Mouse (Mus musculus): ENCODE results near the gene Fgf14.
"Not testable (repeated sequence)": the region's sequence is repeated elsewhere in the genome, so short reads cannot be mapped to it uniquely, and the experiment has no call there.

Fgf14 gene

GRCm38 (mm10) chr14:124474066-124474667 is 202.8 kb downstream of the Fgf14 start:
- no peak for DNase-seq (ENCODE audit: low spot score)

- DNase-seq (ENCODE audit: low spot score) = no peak
Observed at GRCm38 (mm10) chr14:124470909-124471308, 206.0 kb downstream of the Fgf14 start.

GRCm38 (mm10) chr14:124455120-124455519 is 221.8 kb downstream of the Fgf14 start:
- DNase-seq (ENCODE audit: low spot score) = no peak

DNA sequence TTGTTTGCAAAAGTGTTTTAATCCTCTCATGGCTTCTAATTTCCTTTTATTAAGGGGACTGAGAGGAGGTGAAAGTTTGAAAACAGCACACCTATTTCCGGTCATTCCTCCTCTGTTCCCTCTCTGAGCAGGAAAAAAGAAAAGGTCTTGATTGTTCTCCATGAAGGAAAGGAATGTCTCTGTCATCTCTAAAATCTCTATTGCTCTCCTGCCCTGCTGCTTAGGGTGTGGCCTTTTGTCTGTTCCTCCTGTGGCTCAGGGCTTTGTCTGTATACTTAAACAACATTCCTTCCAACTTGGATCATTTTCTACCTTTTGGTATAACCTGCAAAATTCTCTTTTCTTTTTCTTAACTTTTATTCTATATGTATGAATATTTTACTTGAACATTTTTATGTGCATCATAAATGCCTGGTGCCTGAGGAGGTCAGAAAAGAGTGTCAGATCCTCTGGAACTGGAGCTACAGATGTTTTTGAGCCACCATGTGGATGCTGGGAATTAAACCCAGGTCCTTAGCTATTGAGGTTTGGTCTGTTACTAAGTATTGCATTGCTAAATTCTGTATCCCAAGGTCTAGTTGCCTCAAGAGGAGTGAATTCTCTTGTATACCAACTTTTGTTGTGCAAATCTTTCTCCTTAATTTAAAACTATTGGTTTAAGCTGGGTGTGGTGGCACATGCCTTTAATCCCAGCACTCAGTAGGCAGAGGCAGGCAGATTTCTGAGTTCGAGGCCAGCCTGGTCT is 230.7 kb downstream of the Fgf14 start:
- DNase-seq (ENCODE audit: low spot score) = no peak

- DNase-seq (ENCODE audit: low spot score) = no peak
Observed at GRCm38 (mm10) chr14:124444831-124445230, 232.1 kb downstream of the Fgf14 start.

GRCm38 (mm10) chr14:124439298-124439697 is 237.6 kb downstream of the Fgf14 start:
- DNase-seq (ENCODE audit: low spot score) = not testable (repeated sequence)

- no peak for DNase-seq (ENCODE audit: low spot score)
Observed at GRCm38 (mm10) chr14:124411890-124412289, 265.0 kb downstream of the Fgf14 start.

DNA sequence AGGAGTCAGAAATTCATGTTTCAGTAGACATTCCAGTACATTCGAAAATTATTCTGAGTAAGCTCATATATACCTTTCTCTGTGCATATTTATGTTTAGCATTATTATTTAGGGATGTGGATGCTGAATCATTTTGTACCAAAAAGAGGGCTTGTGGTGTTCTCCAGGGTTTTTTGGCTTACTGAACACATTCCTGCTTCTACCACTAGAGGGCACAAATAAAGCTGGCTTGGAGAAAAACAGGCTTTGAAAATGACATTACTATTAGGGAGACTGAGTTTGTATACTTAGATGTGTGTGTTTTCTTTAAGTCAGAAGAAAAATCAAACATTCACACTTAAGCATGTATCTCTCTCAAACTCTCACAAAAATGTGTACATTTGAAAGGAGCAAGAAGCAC is 266.0 kb downstream of the Fgf14 start:
- no peak for DNase-seq (ENCODE audit: low spot score)

GRCm38 (mm10) chr14:124328391-124328790 is 348.5 kb downstream of the Fgf14 start:
- DNase-seq (ENCODE audit: low spot score) = no peak

DNA sequence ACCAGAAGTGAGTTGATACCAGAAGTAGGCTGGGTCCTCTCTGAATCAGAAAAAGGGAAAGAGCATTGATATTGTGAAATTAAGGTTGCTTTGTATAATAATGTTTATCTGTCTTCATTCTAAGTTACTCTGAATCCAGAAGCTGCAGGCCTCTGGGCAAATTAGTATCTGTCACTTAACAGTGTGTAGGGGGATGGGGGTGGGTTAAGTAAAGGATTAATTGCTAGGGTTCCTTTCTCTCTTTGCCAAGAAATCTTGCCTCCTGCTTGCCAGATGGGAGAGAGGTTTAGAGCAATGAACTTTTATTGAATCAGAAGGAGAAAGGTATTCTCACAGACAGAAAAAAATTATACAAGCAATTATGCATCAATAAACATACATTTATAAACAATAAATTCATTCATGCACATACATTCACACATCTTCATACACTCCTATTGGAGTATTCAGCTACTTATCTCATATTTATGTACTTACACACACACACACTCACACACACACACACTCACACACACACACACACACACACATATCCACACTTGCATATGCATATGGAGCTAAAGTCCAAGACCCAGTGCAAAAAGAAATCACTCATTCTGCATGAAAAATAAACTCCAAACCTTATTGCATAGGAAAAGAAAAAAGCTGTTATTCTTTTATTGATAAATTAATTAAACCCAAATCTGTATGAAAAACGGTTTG is 357.8 kb downstream of the Fgf14 start:
- no peak for DNase-seq (ENCODE audit: low spot score)

- DNase-seq (ENCODE audit: low spot score) = no peak
Observed at GRCm38 (mm10) chr14:124315513-124315912, 361.4 kb downstream of the Fgf14 start.

GRCm38 (mm10) chr14:124287027-124287426 is 389.9 kb downstream of the Fgf14 start:
- DNase-seq (ENCODE audit: low spot score) = no peak

GRCm38 (mm10) chr14:124278384-124278944 is 398.5 kb downstream of the Fgf14 start:
- no peak for DNase-seq (ENCODE audit: low spot score)

GRCm38 (mm10) chr14:124266977-124267376 is 409.9 kb downstream of the Fgf14 start:
- no peak for DNase-seq (ENCODE audit: low spot score)

GRCm38 (mm10) chr14:124264541-124265059 is 412.3 kb downstream of the Fgf14 start:
- DNase-seq (ENCODE audit: low spot score) = no peak

GRCm38 (mm10) chr14:124263199-124263598 is 413.7 kb downstream of the Fgf14 start:
- no peak for DNase-seq (ENCODE audit: low spot score)

DNA sequence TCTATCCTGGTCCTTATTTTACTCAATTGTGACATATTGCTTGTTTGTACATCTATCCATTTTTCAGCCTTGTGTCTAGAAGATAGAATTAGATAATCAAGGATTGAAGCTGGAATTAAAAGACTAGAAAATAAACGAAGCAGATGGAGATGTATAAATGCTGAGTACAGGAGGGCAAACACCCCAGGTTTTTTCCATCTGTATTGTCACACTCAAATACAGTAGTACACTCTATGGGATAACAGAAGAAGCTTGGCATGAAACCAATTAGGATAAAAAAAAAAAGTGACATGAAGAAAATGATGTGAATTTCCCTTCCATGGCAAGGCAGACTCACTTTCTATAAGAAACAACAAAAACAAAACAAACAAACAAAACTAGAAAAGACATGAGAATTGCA is 429.4 kb downstream of the Fgf14 start:
- DNase-seq (ENCODE audit: low spot score) = no peak

DNA sequence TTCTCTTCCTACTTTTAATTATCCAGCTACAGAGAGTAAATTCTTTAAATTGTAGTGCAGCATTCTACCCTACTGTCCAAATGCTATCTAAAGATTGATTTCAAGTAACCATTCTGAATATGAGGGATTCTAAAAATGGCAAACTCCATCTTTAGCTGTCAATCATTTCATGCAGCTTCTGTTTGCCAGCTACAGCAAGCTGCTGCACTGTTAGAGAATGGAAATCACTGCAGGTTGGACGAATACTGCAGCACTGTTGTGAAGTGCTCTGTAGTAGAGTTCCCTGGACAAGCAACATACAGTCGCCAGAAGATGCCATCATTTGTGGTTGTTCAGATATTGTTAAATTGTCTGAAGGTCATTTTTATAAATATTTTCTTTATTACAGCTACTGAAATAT is 453.5 kb downstream of the Fgf14 start:
- DNase-seq (ENCODE audit: low spot score) = no peak

GRCm38 (mm10) chr14:124222447-124222846 is 454.5 kb downstream of the Fgf14 start:
- no peak for DNase-seq (ENCODE audit: low spot score)

DNA sequence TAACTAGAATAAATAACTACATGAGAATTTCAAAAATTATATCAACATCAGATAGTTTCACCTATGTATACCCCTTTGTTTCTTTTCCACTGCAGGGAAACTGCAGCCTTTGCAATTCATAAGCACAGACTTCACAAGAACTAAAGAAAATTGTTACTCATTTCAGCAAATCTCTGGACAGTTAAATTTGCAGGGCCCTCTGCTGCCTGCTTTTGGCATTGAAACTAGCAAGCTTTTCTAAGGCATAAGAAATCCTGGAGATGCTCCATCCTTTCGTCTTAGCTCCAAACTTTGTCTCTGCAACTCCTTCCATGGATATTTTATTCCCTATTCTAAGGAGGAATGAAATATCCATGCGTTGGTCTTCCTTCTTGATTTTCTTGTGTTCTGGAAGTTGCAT is 455.9 kb downstream of the Fgf14 start:
- no peak for DNase-seq (ENCODE audit: low spot score)

DNA sequence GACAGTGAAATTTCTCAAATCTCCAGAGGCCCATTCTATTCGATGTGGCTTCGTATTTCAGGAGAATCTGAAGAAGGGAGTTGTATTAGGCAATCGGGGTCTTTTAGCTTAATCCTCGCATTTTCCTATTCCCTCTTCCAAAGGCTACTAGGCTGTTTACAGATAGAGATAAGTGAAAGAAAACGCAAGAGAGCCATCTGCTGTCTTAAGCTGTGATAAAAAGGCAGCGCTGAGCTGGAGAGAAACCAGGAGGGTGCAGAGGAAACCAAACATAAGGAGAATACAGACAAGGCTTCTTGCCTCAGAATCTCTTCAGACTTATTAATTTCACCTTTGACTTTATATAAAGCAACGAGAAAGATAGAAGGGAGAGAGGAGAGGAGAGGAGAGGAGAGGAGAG is 481.1 kb downstream of the Fgf14 start:
- no peak for DNase-seq (ENCODE audit: low spot score)

- DNase-seq (ENCODE audit: low spot score) = no peak
Observed at GRCm38 (mm10) chr14:124195331-124195730, 481.6 kb downstream of the Fgf14 start.

GRCm38 (mm10) chr14:124192815-124193142 is 484.1 kb downstream of the Fgf14 start:
- no peak for DNase-seq (ENCODE audit: low spot score)

All from ovary, postnatal 10 days (tissue).